Mouse (Mus musculus): ENCODE measurements around the gene Crim1. TPM values are rescaled to one million over a fixed set of nuclear protein-coding genes. Genes with fewer than 3 reads are reported as not detected.

Crim1 gene
- 51.0 TPM for polyA plus RNA-seq (2017; shearing (Covaris generic))

DNA sequence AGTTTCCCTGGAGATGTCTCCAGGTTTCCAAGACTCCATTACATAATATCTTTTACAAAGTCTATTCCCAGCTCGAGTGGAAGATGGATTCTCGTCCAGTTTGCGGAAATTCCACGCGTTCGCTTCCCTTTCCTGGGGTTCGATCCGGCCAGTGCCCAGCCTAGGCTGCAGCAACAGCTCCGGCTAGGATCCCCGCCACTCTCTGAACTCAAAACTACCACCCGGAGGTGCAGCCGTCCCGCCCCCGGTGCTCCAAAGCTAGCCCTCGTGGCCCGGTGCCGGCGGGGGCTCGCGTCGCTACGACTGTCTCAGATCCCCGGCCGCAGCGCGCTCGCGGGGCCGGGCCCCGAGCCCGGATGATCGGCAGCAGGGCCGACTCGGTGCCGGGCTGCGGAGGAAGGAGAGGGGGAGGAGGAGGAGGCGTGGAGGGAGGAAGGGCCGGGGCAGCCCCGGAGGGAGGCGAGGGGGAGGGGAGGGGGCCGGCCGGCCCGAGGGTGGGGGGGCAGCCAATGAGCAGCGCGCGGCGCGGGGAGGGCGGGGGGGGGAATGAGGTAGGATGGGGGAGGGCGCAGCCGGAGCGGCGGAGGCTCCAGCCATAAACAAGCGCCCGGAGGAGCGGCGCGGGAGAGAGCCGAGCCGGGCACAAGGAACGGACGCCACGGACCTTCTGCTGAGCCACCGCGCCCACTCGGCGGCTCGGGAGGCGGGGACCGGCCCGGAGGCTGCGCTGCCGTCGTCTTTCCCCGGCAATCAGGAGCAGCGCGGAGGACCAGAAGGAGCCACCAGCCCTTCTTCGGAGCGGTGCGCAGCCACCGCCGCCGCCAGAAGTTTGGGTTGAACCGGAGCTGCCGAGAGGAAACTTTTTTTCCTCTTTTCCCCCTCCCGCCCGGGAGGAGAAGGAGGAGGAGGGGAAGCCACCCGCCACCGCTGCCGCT is at the start of gene Crim1:
Gene Crim1, plus strand, starts transcription at position 623 of the 935 bp plus-strand sequence.

DNA sequence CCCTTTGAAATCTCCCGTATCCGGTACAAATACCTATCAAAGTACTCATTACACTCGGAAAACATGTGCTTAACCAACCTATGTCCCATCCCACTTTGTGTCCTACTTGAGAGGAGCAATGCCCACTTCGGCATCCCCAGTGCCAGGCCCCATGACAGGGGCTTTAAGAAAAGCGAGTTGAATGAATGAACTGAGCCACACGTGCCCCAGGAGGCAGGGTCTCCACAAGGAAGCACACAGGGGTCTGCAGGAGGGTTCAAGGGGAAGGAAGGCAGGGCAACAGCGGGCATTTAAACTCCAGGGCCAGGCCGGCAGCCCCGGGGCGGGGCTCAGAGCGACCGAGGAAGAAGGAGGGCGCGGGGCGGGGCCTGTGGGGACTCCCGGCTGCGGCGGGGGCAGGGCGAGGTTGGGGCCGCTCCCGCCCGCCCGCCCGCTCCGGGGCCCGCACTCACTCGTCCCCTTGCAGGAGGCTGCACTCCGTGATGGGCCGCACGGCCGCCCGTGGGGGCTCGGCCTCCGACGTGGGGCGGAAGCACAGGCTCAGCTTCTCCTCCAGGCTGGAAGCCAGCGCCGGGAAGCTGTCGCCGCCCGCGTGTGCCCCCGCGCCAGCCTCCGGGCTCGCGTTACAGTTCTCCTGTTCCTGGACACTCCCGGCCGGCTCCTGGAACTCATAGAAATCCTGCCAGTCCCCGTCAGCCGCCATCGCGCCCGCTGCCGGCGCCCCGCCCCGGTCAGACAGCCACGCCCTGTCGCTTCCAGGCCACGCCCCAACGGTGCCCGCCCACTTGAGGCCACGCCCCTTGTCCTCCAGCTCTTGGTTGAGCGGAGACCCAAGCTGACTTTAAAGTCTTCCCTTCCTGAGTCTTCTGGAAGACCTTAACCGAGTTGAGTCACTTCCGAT is 217.6 kb downstream of the Crim1 start, which contains the start of gene Fez2:
Gene Fez2, minus strand, starts transcription at position 772 of the 901 bp plus-strand sequence.

Other genes with a start within 250 kb of the Crim1 start
- 20.2 TPM for gene Fez2, start 217.9 kb downstream of the Crim1 start, polyA plus RNA-seq (2017; shearing (Covaris generic))

Data from effector memory CD4-positive, alpha-beta T cell, adult 7 months (primary cell).